Mouse (Mus musculus) limb, embryonic 11.5 days (tissue): ENCODE measurements at regions not wholly inside any gene's neighbourhood (a gene's known extent, or its start where the extent isn't known, plus 50 kb on each side); places are given as distances from the start of the nearest gene placed in this dataset.

Source experiments
- ATAC-seq: fragments of 200-750 bp; cut with Nextera tagmentation; 2 replicates; pipeline ENCODE4 v1.8.0; 2017; ENCODE audit warnings: low read depth; ENCODE audit not compliant: insufficient number of reproducible peaks, low FRiP score, low TSS enrichment
- DNase-seq: peaks from one replicate; pipeline ENCODE4 v3.0.0-alpha.2; 2015; ENCODE audit warnings: low spot score
- H3K27ac ChIP-seq: fragments of 300-500 bp; sonication (generic); replicated peaks from 2 replicates; pipeline ENCODE4 v1.5.1; 2014; ENCODE audit warnings: low read depth, mild to moderate bottlenecking, low read length
- H3K27me3 ChIP-seq: fragments of 300-500 bp; sonication (generic); 2 replicates; pipeline ENCODE4 v1.6.1; 2014; ENCODE audit warnings: mild to moderate bottlenecking, low read length, mixed read lengths; ENCODE audit not compliant: control insufficient read depth, insufficient read depth
- H3K36me3 ChIP-seq: fragments of 300-500 bp; sonication (generic); 2 replicates; pipeline ENCODE4 v1.6.1; 2014; ENCODE audit warnings: mild to moderate bottlenecking, low read length, moderate library complexity, mixed read lengths; ENCODE audit not compliant: control insufficient read depth, insufficient read depth
- H3K4me1 ChIP-seq: fragments of 300-500 bp; sonication (generic); 2 replicates; pipeline ENCODE4 v1.6.1; 2014; ENCODE audit warnings: low read length, mixed read lengths; ENCODE audit not compliant: control insufficient read depth, insufficient read depth
- H3K4me2 ChIP-seq: fragments of 300-500 bp; sonication (generic); 2 replicates; pipeline ENCODE4 v1.6.1; 2014; ENCODE audit warnings: low read depth, mild to moderate bottlenecking, moderate library complexity; ENCODE audit not compliant: severe bottlenecking
- H3K4me3 ChIP-seq: fragments of 300-500 bp; sonication (generic); 2 replicates; pipeline ENCODE4 v1.5.1; 2014; ENCODE audit warnings: low read depth, low read length
- H3K9ac ChIP-seq: fragments of 300-500 bp; sonication (generic); 2 replicates; pipeline ENCODE4 v1.6.1; 2014; ENCODE audit warnings: mild to moderate bottlenecking, low read length
- H3K9me3 ChIP-seq: fragments of 300-500 bp; sonication (generic); 2 replicates; pipeline ENCODE4 v1.6.1; 2016; ENCODE audit warnings: low read length; ENCODE audit not compliant: control insufficient read depth
- WGBS: fragments of 180-500 bp; shearing (Covaris S2); extraction: QIAGEN DNeasy Blood & Tissue Kit; methylation state at CpG from one replicate; pipeline ENCODE4 v1.1.7; 2014; 5-methylcytosine and 5-hydroxymethylcytosine counted together

GRCm38 (mm10) chrX:118320123-118320522 lies 106.9 kb upstream of the Tgif2lx2 start:
- H3K9ac ChIP-seq: no peak overlapping the region
- H3K27me3 ChIP-seq: no peaks in the 10 kb centered on the region
- peak; percentile 22 for DNase-seq
- H3K4me2 ChIP-seq: no peak overlapping the region
- H3K36me3 ChIP-seq: no peaks in the 10 kb centered on the region
- H3K4me1 ChIP-seq: no peaks in the 10 kb centered on the region
- ATAC-seq: no peak
- WGBS: 37% methylated on average over 2 of the region's 2 CpGs
- no peak overlapping the region for H3K4me3 ChIP-seq
- no peak overlapping the region for H3K27ac ChIP-seq
- H3K9me3 ChIP-seq: no peaks in the 10 kb centered on the region

- Histone ChIP-seq H3K36me3 (no peaks in the 10 kb centered on the region), H3K9ac (no peak overlapping the region)
- no peak for DNase-seq
These were observed 70.1 kb upstream of the Tgif2lx2 start for GRCm38 (mm10) chrX:118356888-118357287.

More at GRCm38 (mm10) chrX:118356888-118357287, 70.1 kb upstream of the Tgif2lx2 start:
- Histone ChIP-seq H3K9me3 (no peaks in the 10 kb centered on the region), H3K4me3 (no peak overlapping the region), H3K27me3 (no peaks in the 10 kb centered on the region), H3K4me2 (no peak overlapping the region), H3K27ac (no peak overlapping the region), H3K4me1 (no peaks in the 10 kb centered on the region)
- ATAC-seq: no peak
